Mouse (Mus musculus) adrenal gland, postnatal 10 days (tissue): ENCODE data around the gene Mcts2. TPM values are rescaled to one million over a fixed set of nuclear protein-coding genes. Genes with fewer than 3 reads are reported as not detected.
"Not testable (repeated sequence)": the region's sequence is repeated elsewhere in the genome, so short reads cannot be mapped to it uniquely, and the experiment has no call there.

Source experiments
- DNase-seq: peaks from one replicate; pipeline ENCODE4 v3.0.0; 2021; ENCODE audit warnings: mixed read lengths
- long read RNA-seq, 2 experiments: library from polyadenylated mRNA; stranded (forward); transcript quantifications; one replicate each; pipeline ENCODE4 v2.0.0; 2021
- total RNA-seq, 2 experiments: library from RNA; stranded (reverse); gene quantifications; 2 replicates each; pipeline ENCODE4 v1.2.3; 2021

The Mcts2 gene
- total RNA-seq = 10 to 100 TPM; 24.5 to 26.7 TPM
- long read RNA-seq, experiment 1, transcript Mcts2-201 (1 exons, 912 nt) = major isoform, 21 of 21 reads
- long read RNA-seq, experiment 1, partial matches to known transcripts = 0 of 21 reads
- long read RNA-seq, experiment 1, other reads (novel, unspliced or antisense) = 0 of 21 reads
- long read RNA-seq, experiment 2, transcript Mcts2-201 (1 exons, 912 nt) = major isoform, 11 of 14 reads
- long read RNA-seq, experiment 2, partial matches to known transcripts = 0 of 14 reads
- long read RNA-seq, experiment 2, other reads (novel, unspliced or antisense) = 3 of 14 reads

DNA sequence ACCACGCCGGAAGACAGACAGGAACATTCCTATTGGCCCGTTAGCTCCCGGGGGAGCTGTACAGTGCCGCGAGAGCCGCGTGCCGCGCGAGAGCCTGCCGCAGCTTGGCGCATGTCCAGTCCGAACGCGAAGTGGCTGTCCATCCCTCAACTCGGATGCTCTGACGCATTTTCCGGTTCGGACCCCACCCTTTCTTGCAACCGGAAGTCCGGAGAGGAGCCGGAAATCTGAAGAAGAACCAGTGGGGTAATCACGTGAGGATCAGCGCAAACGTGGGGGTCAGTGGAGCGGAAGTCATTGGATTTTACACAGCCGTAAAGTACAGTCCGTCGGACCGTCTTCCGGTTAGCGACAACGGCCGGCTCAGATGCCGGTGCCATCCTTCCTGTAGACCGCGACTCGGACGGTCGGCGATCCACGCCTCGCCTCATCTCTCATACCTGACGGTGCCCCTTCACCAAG lies at the start of gene Mcts2:
Gene Mcts2 (plus strand): TSS at position 230 of the 462 bp plus-strand sequence.
- peak; percentile 94 for DNase-seq

DNA sequence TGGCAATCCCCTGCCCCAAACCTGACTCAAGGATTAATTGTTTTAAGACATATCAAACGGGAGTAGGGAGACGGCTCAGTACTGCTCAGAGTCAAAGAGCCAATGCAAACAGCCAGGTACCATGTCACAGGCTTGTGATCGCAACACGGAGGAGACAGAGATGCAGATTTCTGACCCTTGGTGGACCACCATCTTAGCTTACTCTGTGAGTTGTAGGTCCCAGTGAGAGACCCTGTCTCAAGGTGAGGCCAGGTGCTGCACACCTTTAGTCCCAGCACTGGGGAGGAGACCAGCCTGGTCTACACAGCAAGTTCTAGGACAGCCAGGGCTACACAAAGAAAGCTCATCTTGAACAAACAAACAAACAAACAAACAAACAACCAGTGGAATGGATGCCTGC lies 49.5 kb upstream of the Mcts2 start:
- no peak for DNase-seq

DNA sequence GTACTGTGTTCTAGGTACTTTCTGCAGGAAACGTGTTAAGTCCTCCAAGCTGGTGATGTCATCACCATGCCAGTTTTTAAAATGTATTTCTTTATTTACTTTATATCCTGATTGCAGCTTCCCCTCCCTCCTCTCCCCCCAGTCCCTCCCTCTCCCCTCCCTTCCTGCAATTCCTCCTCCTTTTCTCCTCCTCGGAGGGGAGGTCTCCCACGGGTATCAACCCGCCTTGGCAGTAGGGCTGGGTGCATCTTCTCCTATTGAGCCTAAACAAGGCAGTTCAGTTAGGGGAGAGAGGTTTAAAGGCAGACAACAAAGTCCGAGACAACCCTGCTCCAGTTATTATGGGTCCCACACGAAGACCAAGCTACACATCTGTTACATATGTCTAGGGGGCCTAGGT lies 48.0 kb upstream of the Mcts2 start:
- no peak for DNase-seq

DNA sequence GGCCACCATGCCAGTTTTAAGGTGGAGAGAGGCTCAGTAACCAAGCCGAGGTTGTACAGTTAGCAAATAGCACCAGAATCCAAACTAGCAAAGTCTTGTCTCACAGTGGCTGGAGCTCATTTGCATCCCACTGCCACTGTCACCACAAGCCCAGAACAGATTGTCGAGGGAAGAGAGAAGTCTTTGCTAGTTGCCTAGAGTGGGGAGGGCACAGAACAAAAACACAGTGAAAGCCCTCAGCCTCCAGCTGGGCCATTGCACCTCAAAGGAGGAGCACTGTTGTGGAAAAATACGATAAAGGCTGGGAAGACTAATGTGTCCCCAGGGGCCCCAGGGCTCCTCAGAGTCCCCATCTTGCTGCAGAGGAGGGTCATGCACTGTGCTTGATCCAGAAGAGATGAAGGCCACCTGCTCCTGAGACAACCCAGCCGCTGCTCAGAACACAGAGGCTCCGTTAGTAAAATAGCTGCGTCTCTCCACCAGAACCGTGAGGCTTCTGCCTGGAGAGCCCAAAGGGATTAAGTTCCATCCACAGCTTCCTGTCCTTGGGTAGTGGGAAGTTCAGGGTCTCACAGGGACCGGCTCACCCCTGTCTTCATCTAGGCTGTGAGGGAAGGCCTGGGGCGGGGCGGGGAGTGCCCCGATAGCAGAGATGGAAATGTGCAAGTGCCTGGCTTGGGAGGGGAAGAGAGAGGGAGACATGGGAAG lies 47.3 kb upstream of the Mcts2 start:
- DNase-seq = peak; percentile 17

DNA sequence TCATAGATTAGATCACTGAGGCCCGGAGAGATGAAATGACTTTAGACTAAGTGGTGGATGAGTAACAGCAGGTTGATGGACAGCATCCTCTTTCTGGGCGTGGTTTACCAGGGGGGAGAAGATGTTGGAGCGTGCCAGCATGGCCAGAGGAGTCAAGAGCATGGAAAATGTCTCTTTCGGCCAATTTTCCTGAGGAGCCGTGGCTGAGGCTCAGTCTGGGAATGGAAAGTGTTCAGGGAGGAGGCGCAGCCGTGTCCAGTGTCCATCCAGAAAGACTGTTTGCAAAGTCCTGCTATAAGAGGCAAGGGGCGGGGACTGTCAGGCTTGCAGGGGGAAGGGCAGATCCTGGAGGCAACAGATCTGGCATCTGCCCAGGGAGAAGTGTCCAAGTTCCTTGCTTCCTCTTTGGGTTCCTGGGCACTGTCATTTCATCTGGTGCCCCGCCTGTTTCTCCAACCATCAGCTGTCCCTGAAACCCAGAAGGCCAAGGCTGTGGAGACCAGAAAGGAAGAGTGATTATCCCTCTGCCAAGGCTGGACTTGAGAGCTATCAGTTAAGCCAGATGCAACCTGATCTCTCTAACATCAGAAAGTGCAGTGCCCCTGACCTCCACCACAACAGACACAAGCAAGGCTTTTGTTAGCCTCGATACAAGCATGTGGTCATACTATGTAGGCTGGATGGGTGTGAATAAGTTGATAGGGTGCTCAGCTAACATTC lies 33.8 kb upstream of the Mcts2 start:
- DNase-seq = peak; percentile 81

DNA sequence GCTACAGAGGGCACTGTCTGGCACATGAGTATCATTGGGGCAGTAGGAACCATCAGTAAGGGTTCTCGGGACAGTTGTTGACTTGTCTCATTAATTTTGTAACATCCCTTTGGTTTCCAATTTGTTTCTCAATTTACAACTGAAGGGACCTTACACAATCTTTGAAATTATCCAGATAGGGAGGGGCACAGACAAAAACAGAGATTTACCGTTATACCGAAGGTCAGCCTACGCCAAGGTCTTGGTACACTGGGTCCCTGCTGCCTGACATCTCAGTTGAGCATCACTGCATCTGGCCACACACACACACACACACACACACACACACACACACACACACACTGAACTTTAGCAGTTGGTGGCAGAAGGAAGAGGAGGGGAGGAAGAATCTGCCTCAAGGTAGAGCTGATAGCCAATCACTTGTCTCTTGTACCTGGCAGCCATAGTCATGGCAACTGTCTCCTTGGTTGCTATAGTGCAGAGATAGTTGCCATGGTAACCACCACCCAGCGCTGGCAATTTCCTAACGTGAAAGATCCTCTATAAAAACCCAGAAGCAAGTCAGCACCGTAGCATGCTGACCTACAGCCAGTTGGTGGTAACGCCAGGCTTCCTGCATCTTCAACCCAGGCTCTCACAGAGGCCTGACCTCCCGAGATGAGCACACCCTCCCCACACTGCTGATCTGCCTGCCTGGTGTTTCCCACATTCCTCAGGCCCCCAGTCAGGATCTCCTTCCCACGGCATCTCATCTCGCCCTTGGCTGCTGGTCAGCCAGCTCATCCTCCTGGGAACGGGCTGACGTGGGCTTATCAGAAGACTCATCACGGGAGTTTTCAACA lies 32.7 kb upstream of the Mcts2 start:
- DNase-seq = peak; percentile 58

DNA sequence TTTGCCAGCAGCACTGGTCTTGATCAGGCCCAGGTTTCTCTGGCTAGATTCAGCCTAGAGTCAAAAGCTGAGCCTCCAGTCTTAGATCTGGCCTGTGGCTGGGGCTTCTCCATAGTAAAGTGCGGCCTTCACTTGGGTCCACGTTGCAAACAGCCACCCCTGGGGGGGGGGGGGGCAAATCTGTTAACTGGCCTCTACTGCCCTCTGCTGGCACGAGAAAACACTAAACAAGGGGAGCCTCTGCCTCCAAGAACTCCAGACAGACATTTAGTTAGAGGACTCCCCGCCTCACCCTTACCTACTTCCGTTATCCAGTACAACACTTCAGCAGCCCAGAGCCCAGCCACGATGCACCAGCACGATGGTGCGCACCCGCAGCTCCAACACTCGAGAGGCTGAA lies 29.4 kb upstream of the Mcts2 start:
- DNase-seq = peak; percentile 53

DNA sequence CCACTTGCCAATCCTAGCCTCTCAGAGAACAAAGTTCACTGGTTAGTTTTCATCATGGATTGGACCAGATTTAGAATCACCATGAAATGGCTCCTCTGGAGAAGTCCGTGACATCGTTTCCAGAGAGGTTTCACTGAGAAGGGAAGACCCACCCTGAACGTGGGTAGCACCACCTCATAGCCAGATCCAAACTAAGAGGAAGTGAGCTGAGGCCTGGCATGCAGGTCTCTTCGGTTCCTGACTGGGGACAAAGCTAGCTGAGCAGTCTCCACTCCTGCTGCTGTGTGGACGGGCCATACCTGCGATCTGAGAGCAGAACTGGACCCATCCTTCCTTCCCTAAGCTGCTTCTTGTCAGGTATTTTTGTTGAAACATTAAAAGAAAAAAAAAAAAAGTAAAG lies 25.7 kb upstream of the Mcts2 start:
- no peak for DNase-seq

DNA sequence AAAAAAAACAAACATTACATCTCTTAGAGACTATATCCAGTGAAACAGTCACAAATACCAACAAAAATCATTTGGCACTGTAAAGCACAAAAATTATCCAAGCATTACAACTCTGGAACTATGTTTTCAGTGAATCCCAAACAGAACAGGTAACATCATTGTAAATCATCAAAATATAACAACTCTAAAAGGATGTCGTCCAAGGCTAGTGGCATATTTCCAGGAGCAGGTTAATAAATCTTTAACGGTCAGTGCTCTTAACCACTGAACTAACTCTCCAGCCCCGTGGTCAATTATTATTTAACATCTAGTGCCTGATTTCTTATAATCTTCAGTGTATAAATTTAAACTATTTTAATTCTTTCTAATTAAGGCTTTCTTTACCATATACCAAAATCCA lies 20.6 kb upstream of the Mcts2 start:
- DNase-seq = not testable (repeated sequence)

DNA sequence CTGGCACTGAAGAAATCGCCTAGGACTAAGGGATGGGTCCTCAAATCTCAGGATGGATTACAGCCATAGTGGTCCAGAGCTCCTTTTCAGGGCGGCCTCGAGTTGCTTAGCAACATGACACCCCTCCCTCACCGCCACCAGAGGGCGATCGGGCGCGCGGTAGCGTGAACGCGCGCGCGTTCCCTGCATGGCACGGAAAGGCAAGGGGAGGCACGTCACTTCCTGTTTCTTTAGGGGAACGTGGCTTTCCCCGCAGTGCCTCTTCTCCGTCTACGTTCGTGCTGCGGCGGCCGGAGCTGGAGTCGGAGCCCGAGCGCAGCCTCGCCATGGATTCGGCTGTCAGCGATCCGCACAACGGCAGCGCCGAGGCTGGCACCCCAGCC lies 17.6 kb upstream of the Mcts2 start, which contains the start of gene H13:
Gene H13 (plus strand): TSS at position 206 of the 383 bp plus-strand sequence.
- DNase-seq = peak; percentile 95

DNA sequence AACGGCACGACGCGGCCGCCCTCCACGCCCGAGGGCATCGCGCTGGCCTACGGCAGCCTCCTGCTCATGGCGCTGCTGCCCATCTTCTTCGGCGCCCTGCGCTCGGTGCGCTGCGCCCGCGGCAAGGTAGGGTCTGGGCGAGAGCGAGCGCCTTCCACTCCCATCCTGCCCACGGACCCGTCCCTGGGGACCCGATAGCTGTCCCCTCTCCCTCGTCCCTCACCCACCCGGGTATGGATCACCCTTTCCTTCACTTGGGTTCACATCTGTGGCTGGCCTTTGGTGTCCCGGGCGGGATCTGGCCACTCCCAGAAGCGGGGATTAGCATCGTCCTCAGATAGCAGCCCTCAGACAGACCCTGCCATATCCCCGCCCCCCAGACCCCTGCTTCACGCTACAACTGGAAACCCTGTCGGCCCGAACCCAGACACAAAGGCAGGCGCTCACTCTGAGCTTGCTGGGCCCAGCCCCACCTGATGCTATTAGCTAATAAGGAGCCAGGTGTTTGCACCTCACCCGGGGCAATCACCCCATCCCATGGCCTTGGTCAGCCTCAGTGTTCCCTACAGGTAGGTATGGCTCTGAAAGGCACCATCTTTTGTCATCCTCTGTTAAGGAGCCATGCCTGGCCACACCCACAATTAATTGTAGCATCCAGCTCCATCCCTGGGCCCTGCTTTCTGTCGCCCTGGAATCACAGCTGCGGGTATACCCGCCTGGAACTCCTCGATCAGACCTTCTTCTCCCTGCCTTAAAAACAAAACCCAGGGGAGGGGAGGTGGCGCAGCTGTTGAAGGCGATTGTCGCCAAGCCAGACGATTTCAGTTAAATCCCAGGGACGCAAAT lies 17.0 kb upstream of the Mcts2 start:
- peak; percentile 48 for DNase-seq

DNA sequence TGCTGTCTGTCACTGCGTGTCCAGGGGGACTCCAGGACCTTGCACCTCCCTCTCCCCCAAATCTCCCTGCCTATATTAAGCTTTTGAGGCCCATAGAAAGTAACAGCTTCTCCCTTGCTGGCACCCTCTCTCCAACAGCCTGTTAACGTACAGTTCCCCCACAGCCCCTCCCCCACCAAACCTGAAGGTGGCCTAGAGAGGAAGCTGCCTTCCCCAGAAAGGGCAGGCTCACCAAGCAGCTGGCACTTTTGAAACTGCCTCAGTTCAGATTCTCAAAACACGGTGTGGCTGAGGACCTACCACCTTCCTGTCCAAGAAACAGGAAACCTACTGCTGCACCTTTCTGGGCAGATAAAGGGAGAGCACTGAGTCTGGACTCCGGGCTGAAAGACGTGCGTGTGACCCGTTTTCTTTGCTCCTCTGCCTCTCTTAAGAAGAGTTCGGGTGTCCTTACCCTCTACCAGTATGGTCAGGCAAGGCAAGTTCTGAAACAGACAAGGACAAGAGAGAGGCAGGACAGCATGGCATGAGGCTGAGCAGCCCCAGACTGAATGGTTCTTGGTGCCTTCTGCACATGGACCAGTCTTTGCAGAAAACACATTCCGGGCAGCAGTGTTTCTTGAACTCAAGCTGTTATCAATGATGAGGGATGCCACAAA lies 15.7 kb upstream of the Mcts2 start:
- DNase-seq = no peak

DNA sequence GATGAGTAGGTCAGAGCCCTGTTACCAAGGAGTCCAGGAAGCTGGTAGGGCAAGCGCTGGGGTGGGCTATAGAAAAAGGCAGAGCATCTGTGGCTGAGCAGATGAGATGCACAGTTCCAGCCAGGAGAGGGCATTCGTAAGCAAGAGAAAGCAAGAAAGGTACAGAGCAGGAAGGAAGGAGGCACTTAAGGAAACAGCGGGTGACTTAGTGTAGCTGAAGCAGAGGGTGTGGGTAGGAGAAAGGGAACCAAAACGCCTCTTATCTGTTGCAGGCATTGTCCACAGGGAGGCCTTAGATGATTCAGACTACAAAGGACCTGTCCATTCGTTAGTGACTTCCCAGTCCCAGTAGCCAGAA lies 15.2 kb upstream of the Mcts2 start:
- DNase-seq = peak; percentile 53

DNA sequence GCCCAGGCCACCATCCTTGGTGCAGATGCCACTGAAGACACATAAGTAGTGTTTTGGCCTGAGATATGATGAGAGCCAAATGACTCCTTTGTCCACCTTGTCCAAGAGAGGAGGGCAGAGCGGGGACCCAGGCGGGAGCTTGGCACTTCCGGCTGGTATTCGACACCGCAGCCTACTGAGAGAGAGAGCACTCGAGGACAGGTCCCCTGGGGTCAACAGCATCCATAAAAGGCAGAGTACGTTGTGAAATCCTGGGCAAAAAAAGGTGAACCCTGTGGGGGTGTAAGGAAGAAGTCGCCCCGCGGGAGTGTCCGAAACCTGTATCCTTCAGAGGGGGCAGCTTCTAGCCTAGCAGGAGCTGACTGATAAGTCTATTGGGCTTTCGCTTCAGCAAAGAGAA lies 14.7 kb upstream of the Mcts2 start:
- peak; percentile 61 for DNase-seq

DNA sequence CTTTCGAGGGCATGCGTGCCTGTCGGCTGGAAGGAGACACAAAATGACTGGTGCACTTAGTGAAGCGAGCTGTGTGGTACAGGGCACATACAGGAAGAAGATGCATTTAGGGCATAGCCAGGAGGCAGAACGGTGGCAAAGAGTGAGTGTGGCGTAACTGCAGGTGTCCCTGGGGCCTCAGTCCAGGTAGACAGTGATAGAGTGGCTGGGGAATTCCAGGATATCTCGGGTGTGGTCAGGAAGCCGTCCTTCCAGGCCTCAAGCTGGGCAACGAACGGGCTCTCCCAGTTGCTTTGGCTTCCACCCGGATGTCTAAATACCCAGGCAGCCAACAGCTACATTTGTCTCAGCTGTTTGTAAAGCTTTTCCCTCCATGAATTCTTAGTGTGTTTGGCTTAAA lies 12.7 kb upstream of the Mcts2 start:
- DNase-seq = no peak

DNA sequence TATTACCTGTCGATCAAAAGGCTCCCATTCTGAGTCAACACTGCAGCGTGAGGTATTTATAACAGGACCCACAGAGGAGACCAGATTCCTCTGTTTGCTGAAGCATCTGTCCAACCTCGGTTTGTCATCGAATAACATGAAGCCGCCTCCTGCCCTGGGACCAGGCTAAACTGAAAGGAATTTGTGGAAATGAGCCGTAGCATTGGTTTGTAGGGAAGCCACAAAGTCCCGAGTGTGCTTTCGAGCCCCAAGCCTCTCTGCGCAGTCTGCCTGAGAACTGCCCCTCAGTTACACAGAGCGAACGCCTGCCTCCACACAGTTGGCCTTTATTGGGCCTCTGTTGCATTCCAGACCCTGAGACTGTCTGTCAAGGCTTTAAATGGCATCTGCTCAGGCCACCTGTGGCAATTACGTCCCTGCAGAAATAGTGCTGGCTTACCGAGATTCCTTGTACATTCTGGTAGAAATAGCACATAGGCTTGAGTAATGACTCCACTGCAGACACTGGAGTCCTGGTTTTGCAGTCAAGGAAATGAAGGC lies 11.5 kb upstream of the Mcts2 start:
- DNase-seq = no peak

DNA sequence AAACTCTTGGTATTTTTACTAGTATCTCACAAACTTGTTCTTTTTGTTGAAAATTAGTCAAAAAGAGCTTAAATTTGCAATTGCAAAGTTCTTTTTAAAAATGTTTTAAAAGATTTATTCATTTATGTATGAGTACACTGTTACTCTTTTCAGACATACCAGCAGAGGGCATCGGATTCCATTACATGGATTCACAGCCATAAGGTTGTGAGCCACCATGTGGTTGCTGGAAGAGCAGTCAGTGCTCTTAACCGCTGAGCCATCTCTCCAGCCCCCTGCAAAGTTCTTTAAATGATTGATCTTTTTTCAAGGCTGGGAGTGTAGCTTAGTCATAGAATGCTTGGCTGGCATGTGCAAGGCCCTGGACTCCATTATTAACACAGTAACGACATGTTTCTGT lies 8.5 kb upstream of the Mcts2 start:
- DNase-seq = no peak

DNA sequence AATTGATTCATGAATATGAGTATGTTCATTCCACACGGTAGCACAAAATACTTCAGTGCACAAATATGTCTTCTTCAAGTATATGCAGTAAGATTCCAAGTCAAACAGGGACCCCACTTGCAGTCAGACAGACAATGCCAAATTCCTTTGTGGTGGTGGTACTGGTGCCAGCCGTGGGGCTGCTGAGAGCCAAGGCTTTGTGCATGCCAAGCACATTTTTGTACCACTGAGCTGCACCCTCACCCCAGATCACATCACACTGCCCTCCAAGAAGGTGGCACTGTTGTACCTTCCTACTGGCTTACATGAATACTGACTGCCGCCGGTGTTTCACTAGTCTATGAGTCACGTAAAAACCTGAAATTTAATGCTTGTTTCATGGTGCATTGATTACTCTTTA lies 7.9 kb upstream of the Mcts2 start:
- no peak for DNase-seq

DNA sequence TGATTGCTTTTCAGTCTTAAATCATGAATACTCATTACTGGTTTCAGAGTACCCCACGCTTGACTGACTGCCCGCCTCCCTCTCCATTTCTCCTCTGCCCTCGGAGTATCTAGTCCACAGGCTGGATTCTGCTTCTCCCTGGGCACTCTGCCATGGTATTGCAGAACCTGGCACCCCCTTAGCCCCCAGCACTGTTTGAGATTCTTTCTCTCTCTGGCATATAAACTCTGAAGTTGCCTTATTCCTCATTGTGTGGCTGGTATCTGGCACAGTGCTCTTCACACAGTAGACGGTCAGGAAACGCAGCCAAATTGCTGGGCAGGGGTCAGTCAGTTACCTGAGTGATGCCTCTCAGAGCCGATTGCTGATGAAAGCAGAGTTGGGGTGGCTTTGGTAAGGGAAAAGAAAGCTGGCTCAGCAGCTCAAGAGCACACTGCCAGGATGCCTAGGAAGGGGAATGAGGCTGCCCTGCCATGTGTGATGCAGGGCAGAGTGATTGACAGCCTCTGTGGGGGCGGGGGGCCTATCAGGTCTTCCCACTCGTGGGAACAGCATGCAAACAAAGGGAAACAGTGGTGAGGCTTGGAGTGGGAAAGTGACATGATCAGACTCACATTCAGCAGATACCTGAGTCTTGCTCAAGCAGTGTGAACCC lies 7.0 kb upstream of the Mcts2 start:
- no peak for DNase-seq

DNA sequence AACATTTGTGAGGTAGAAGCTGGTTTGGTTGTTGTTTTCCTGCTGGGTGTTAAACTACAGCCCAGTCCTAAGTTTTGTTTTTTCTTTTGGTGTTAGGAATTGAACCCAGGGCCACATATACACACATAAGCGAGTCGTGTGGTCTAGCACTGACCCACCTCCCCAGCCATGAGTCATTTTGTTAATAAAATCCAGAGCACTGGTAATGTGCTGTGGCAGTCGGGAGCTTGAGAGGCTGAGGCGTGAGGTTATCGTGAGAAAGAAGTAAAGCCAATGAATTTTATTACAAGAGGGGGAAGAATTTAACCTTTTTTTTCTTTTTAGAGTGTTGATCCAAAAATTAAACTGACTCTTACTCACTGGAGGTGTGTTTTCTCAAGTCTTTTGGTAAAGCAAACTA lies 3.7 kb upstream of the Mcts2 start:
- DNase-seq = no peak
